ENCODE assay signal across 22 mouse cellular contexts in genomic region chr14:48125971-48126370, GRCm38 (mm10). TPM values are rescaled to one million over a fixed set of nuclear protein-coding genes. Genes with fewer than 3 reads are reported as not detected.
"Had no signal": no experiment of that assay in that cellular context is flagged by ENCODE, and none has a peak within 500 bp of the region (broad histone marks: within the 10 kb centered on the region; RNA-seq: fewer than 3 reads in every experiment).

No protein-coding gene starts in this region.

- H3K9me3 ChIP-seq: embryonic facial prominence, embryonic 10.5 days; embryonic facial prominence, embryonic 12.5 days; embryonic facial prominence, embryonic 13.5 days; embryonic facial prominence, embryonic 15.5 days; forebrain, embryonic 10.5 days; forebrain, embryonic 12.5 days; forebrain, embryonic 13.5 days; forebrain, embryonic 15.5 days had no signal

- DNase-seq: cerebellum, adult 2 months; cerebellum, adult 8-10 months; cerebellum, adult 9-11 months; cerebellum, postnatal 25 days; cerebellum, postnatal 36 days; embryo, embryonic 11 days; forebrain, postnatal 0 days; gastrocnemius, postnatal 10 days; gastrocnemius, postnatal 14 days; gastrocnemius, postnatal 25 days; gastrocnemius, postnatal 36 days had no signal

- H3K4me3 ChIP-seq: embryonic facial prominence, embryonic 10.5 days; embryonic facial prominence, embryonic 12.5 days; embryonic facial prominence, embryonic 13.5 days; embryonic facial prominence, embryonic 15.5 days; erythroblast, embryonic 14.5 days; forebrain, embryonic 10.5 days; forebrain, embryonic 12.5 days; forebrain, embryonic 13.5 days; forebrain, embryonic 15.5 days had no signal

- H3K27me3 ChIP-seq: embryonic facial prominence, embryonic 15.5 days; forebrain, embryonic 13.5 days; forebrain, embryonic 15.5 days had no signal

- H3K27ac ChIP-seq: embryonic facial prominence, embryonic 10.5 days; embryonic facial prominence, embryonic 12.5 days; embryonic facial prominence, embryonic 13.5 days; embryonic facial prominence, embryonic 15.5 days; forebrain, embryonic 10.5 days; forebrain, embryonic 12.5 days; forebrain, embryonic 13.5 days; forebrain, embryonic 15.5 days had no signal

- ATAC-seq: forebrain, embryonic 13.5 days; forebrain, embryonic 14.5 days; forebrain, embryonic 15.5 days; forebrain, embryonic 16.5 days; forebrain, postnatal 0 days had no signal

- H3K4me2 ChIP-seq: embryonic facial prominence, embryonic 12.5 days; embryonic facial prominence, embryonic 13.5 days; embryonic facial prominence, embryonic 15.5 days; forebrain, embryonic 12.5 days; forebrain, embryonic 13.5 days; forebrain, embryonic 15.5 days had no signal

- H3K9ac ChIP-seq: embryonic facial prominence, embryonic 12.5 days; embryonic facial prominence, embryonic 13.5 days; embryonic facial prominence, embryonic 15.5 days; forebrain, embryonic 12.5 days; forebrain, embryonic 13.5 days; forebrain, embryonic 15.5 days; forebrain, postnatal 0 days had no signal

- H3K36me3 ChIP-seq: embryonic facial prominence, embryonic 12.5 days; embryonic facial prominence, embryonic 13.5 days; embryonic facial prominence, embryonic 15.5 days; forebrain, embryonic 10.5 days; forebrain, embryonic 12.5 days; forebrain, embryonic 15.5 days had no signal

RNA-seq across cellular contexts. Expression of gene Peli2, which starts 5.3 kb away (rescaled TPM):
- polyA plus RNA-seq: erythroblast, embryonic 14.5 days had no signal
